Mouse (Mus musculus): ENCODE results near the gene Prom2.
A peak's percentile ranks its signal among the peaks of the same experiment; 100 is the strongest.

Prom2 gene

GRCm38 (mm10) chr2:127496321-127496720 is 44.9 kb downstream of the Prom2 start:
- no peak overlapping the region for H3K4me3 ChIP-seq (replicated peaks; ENCODE audit: low read length)
- TF ChIP-seq NANOG (IDR thresholded peaks at IDR 0.05; ENCODE audit: borderline replicate concordance, low read length) (no peak), POU5F1 (IDR thresholded peaks at IDR 0.05; ENCODE audit: borderline replicate concordance, low read length) (no peak), CTCF (conservative IDR thresholded peaks at IDR 0.05; ENCODE audit: low read length) (no peak)
- no peaks in the 10 kb centered on the region for H3K36me3 ChIP-seq (ENCODE audit: insufficient read depth, low read length)
- H3K27me3 ChIP-seq (ENCODE audit: insufficient read depth, low read length): peaks cover 55% of the 10 kb centered on the region
- H3K4me1 ChIP-seq (replicated peaks; ENCODE audit: low read depth, low read length): no peaks in the 10 kb centered on the region
- no peaks in the 10 kb centered on the region for H3K9me3 ChIP-seq (ENCODE audit: low read length)

- no peak for TF ChIP-seq POU5F1 (IDR thresholded peaks at IDR 0.05; ENCODE audit: borderline replicate concordance, low read length)
- TF ChIP-seq NANOG (IDR thresholded peaks at IDR 0.05; ENCODE audit: borderline replicate concordance, low read length): no peak
- no peak for TF ChIP-seq CTCF (conservative IDR thresholded peaks at IDR 0.05; ENCODE audit: low read length)
- Histone ChIP-seq H3K4me1 (replicated peaks; ENCODE audit: low read depth, low read length) (peaks cover 39% of the 10 kb centered on the region), H3K4me3 (replicated peaks; ENCODE audit: low read length) (peak overlapping the region; percentile 57), H3K36me3 (ENCODE audit: insufficient read depth, low read length) (no peaks in the 10 kb centered on the region), H3K27me3 (ENCODE audit: insufficient read depth, low read length) (peaks cover 88% of the 10 kb centered on the region), H3K9me3 (ENCODE audit: low read length) (peaks cover 4% of the 10 kb centered on the region; the same call in 1 of the 2 replicates)
Observed at GRCm38 (mm10) chr2:127484476-127485170, 56.6 kb downstream of the Prom2 start.

- H3K27me3 ChIP-seq (ENCODE audit: insufficient read depth, low read length): peaks cover 92% of the 10 kb centered on the region
Observed at GRCm38 (mm10) chr2:127483001-127483400, 58.3 kb downstream of the Prom2 start.

GRCm38 (mm10) chr2:127482533-127482911 is 58.7 kb downstream of the Prom2 start:
- Histone ChIP-seq H3K27me3 (ENCODE audit: insufficient read depth, low read length) (peaks cover 89% of the 10 kb centered on the region), H3K36me3 (ENCODE audit: insufficient read depth, low read length) (no peaks in the 10 kb centered on the region), H3K4me3 (replicated peaks; ENCODE audit: low read length) (peak overlapping the region; percentile 88), H3K4me1 (replicated peaks; ENCODE audit: low read depth, low read length) (peaks cover 39% of the 10 kb centered on the region), H3K9me3 (ENCODE audit: low read length) (peaks cover 4% of the 10 kb centered on the region; the same call in 1 of the 2 replicates)
- no peak for TF ChIP-seq POU5F1 (IDR thresholded peaks at IDR 0.05; ENCODE audit: borderline replicate concordance, low read length)
- TF ChIP-seq NANOG (IDR thresholded peaks at IDR 0.05; ENCODE audit: borderline replicate concordance, low read length): no peak
- TF ChIP-seq CTCF (conservative IDR thresholded peaks at IDR 0.05; ENCODE audit: low read length): no peak

More at GRCm38 (mm10) chr2:127483001-127483400, 58.3 kb downstream of the Prom2 start:
- Histone ChIP-seq H3K36me3 (ENCODE audit: insufficient read depth, low read length) (no peaks in the 10 kb centered on the region), H3K9me3 (ENCODE audit: low read length) (peaks cover 4% of the 10 kb centered on the region; the same call in 1 of the 2 replicates), H3K4me3 (replicated peaks; ENCODE audit: low read length) (peak overlapping the region; percentile 88), H3K4me1 (replicated peaks; ENCODE audit: low read depth, low read length) (peaks cover 39% of the 10 kb centered on the region)
- no peak for TF ChIP-seq POU5F1 (IDR thresholded peaks at IDR 0.05; ENCODE audit: borderline replicate concordance, low read length)
- TF ChIP-seq NANOG (IDR thresholded peaks at IDR 0.05; ENCODE audit: borderline replicate concordance, low read length): no peak
- no peak for TF ChIP-seq CTCF (conservative IDR thresholded peaks at IDR 0.05; ENCODE audit: low read length)

- TF ChIP-seq CTCF (conservative IDR thresholded peaks at IDR 0.05; ENCODE audit: low read length) (no peak), NANOG (IDR thresholded peaks at IDR 0.05; ENCODE audit: borderline replicate concordance, low read length) (no peak), POU5F1 (IDR thresholded peaks at IDR 0.05; ENCODE audit: borderline replicate concordance, low read length) (no peak)
- Histone ChIP-seq H3K36me3 (ENCODE audit: insufficient read depth, low read length) (no peaks in the 10 kb centered on the region), H3K4me1 (replicated peaks; ENCODE audit: low read depth, low read length) (peaks cover 39% of the 10 kb centered on the region), H3K4me3 (replicated peaks; ENCODE audit: low read length) (peak overlapping the region; percentile 88), H3K9me3 (ENCODE audit: low read length) (peaks cover 4% of the 10 kb centered on the region; the same call in 1 of the 2 replicates), H3K27me3 (ENCODE audit: insufficient read depth, low read length) (peaks cover 85% of the 10 kb centered on the region)
Observed at GRCm38 (mm10) chr2:127481841-127482532, 59.3 kb downstream of the Prom2 start.

- peaks cover 67% of the 10 kb centered on the region for H3K27me3 ChIP-seq (ENCODE audit: insufficient read depth, low read length)
- peaks cover 2% of the 10 kb centered on the region; the same call in 1 of the 2 replicates for H3K9me3 ChIP-seq (ENCODE audit: low read length)
- no peaks in the 10 kb centered on the region for H3K36me3 ChIP-seq (ENCODE audit: insufficient read depth, low read length)
- H3K4me3 ChIP-seq (replicated peaks; ENCODE audit: low read length): no peak overlapping the region
- H3K4me1 ChIP-seq (replicated peaks; ENCODE audit: low read depth, low read length): peaks cover 35% of the 10 kb centered on the region
- no peak for TF ChIP-seq NANOG (IDR thresholded peaks at IDR 0.05; ENCODE audit: borderline replicate concordance, low read length)
Observed at GRCm38 (mm10) chr2:127479763-127480162, 61.5 kb downstream of the Prom2 start.

GRCm38 (mm10) chr2:127479210-127479609 is 62.1 kb downstream of the Prom2 start:
- peaks cover 31% of the 10 kb centered on the region for H3K4me1 ChIP-seq (replicated peaks; ENCODE audit: low read depth, low read length)
- no peaks in the 10 kb centered on the region for H3K9me3 ChIP-seq (ENCODE audit: low read length)
- no peaks in the 10 kb centered on the region for H3K36me3 ChIP-seq (ENCODE audit: insufficient read depth, low read length)
- H3K27me3 ChIP-seq (ENCODE audit: insufficient read depth, low read length): peaks cover 61% of the 10 kb centered on the region
- no peak overlapping the region for H3K4me3 ChIP-seq (replicated peaks; ENCODE audit: low read length)
- no peak for TF ChIP-seq POU5F1 (IDR thresholded peaks at IDR 0.05; ENCODE audit: borderline replicate concordance, low read length)
- TF ChIP-seq NANOG (IDR thresholded peaks at IDR 0.05; ENCODE audit: borderline replicate concordance, low read length): no peak
- TF ChIP-seq CTCF (conservative IDR thresholded peaks at IDR 0.05; ENCODE audit: low read length): no peak
